Comparison of ENCODE assay signal across 9 mouse cellular contexts in the genomic region with DNA sequence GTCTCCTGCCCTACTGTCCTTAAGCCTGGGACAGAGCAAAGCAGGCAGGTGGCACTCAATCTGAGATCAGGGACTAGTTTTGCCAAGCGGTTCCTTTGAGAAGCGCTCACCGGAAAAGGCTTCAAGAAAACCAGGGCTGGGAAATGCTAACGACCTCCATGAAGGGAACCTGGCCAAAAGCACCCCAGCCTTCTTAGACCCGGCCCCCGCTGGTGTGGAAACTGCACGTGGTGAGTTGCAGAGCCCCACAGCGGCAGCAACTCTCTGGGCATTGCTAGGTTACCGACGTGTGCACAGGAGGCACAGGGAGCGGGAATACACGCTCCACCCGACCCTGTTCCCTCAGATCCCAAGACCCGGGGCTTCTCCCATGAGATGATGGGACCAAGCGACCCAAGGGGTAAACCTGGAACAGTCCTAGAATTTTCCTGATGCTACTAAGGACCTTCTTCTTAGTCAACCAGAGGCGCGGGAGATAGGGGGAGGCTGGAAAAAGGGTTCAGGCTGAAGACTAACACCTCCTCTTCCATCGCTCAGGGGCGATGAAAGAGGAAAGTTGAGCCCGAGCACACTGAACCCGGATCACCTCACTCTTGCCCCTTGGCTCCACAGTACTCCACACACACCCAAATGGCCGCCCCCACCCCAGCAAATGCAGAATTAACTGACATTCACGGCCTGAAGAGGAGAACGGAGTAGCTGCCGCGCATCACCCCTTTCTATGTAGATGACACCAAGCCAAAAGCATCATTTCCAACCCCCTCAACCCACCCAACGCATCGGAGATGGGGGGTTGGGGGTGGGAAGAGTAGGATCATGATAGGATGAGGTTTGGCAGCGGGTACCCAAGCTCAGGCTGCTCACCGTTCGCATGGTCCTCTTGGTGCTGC.
A peak's percentile ranks its signal among the peaks of the same experiment; 100 is the strongest.
DNase-seq lines count a peak whose midpoint lies in the region; ATAC-seq and TF ChIP-seq lines count a peak whose summit lies in the region.
"Had no signal": no experiment of that assay in that cellular context is flagged by ENCODE, and none has a peak within 500 bp of the region (broad histone marks: within the 10 kb centered on the region; RNA-seq: fewer than 3 reads in every experiment).

No protein-coding gene starts in this region.

- H3K27me3 ChIP-seq in spleen, adult 2 months (ENCODE audit: control insufficient read depth, insufficient read depth, low read length) = peaks cover 10% of the 10 kb centered on the region
- peaks cover 14% of the 10 kb centered on the region; the same call in 1 of the 2 replicates for H3K27me3 ChIP-seq in heart, embryonic 16.5 days (ENCODE audit: control insufficient read depth, insufficient read depth, low read length)
- H3K27me3 ChIP-seq in midbrain, embryonic 12.5 days = peaks cover 43% of the 10 kb centered on the region

- WGBS in spleen, adult 2 months = 14% methylated on average over 31 of the region's 31 CpGs
- WGBS in heart, embryonic 16.5 days = 3% methylated on average over 31 of the region's 31 CpGs
- 1% methylated on average over 31 of the region's 31 CpGs for WGBS in midbrain, embryonic 12.5 days

- no peaks in the 10 kb centered on the region for H3K9me3 ChIP-seq in heart, embryonic 16.5 days (replicated peaks; ENCODE audit: control insufficient read depth, low read length)
- no peaks in the 10 kb centered on the region for H3K9me3 ChIP-seq in midbrain, embryonic 12.5 days

- H3K4me2 ChIP-seq in heart, embryonic 16.5 days (ENCODE audit: low read depth, low read length) = peak overlapping the region; percentile 94
- peak overlapping the region; percentile 83 for H3K4me2 ChIP-seq in midbrain, embryonic 12.5 days (replicated peaks)

- H3K36me3 ChIP-seq in spleen, adult 2 months (ENCODE audit: control insufficient read depth, insufficient read depth, low read length) = no peaks in the 10 kb centered on the region
- H3K36me3 ChIP-seq in heart, embryonic 16.5 days (ENCODE audit: control insufficient read depth, insufficient read depth) = no peaks in the 10 kb centered on the region
- H3K36me3 ChIP-seq in midbrain, embryonic 12.5 days = no peaks in the 10 kb centered on the region

- H3K9ac ChIP-seq in heart, embryonic 16.5 days (ENCODE audit: low read length) = peak overlapping the region; percentile 52
- peak overlapping the region; percentile 41 for H3K9ac ChIP-seq in midbrain, embryonic 12.5 days (replicated peaks)

- H3K27ac ChIP-seq in spleen, adult 2 months (ENCODE audit: insufficient read depth, low read length) = no peak overlapping the region
- no peak overlapping the region for H3K27ac ChIP-seq in heart, embryonic 16.5 days (ENCODE audit: low read length)
- H3K27ac ChIP-seq in midbrain, embryonic 12.5 days (replicated peaks) = no peak overlapping the region

- no peak for TF ChIP-seq CTCF in spleen, adult 2 months (IDR thresholded peaks at IDR 0.05; ENCODE audit: extremely low read depth, insufficient read depth, insufficient read length, insufficient replicate concordance)

- H3K4me1 ChIP-seq in spleen, adult 2 months (ENCODE audit: control insufficient read depth, insufficient read depth, insufficient read length) = peaks cover 7% of the 10 kb centered on the region
- H3K4me1 ChIP-seq in heart, embryonic 16.5 days (ENCODE audit: control insufficient read depth, insufficient read depth, low read length) = peaks cover 12% of the 10 kb centered on the region
- H3K4me1 ChIP-seq in midbrain, embryonic 12.5 days = peaks cover 15% of the 10 kb centered on the region

- peak overlapping the region; percentile 27; the same call in 1 of the 2 replicates for H3K4me3 ChIP-seq in spleen, adult 2 months (ENCODE audit: extremely low read depth, insufficient read depth, insufficient read length)
- H3K4me3 ChIP-seq in heart, embryonic 16.5 days (ENCODE audit: low read length) = peak overlapping the region; percentile 74
- peak overlapping the region; percentile 58 for H3K4me3 ChIP-seq in midbrain, embryonic 12.5 days
- H3K4me3 ChIP-seq: myocyte had no signal

- TF ChIP-seq POLR2A in spleen, adult 2 months (IDR thresholded peaks at IDR 0.05; ENCODE audit: low read depth, low read length) = no peak

- ATAC-seq in heart, embryonic 16.5 days (replicated peaks; ENCODE audit: extremely low read depth, insufficient read depth, low FRiP score) = no peak
- peak; percentile 32; the same call in 1 of the 2 replicates for ATAC-seq in midbrain, embryonic 12.5 days (ENCODE audit: low FRiP score, low read depth)
- no peak for ATAC-seq in megakaryocyte progenitor cell, adult 5-6 weeks (replicated peaks; ENCODE audit: poor library complexity)

- DNase-seq in spleen, adult 2 months (ENCODE audit: low read depth in 1 of 2, low spot score in 2 of 2) = no peak
- DNase-seq in spleen, postnatal 4 days (ENCODE audit: low spot score in 2 of 2) = no peak
- peak; percentile 67 to 75 for DNase-seq in cerebellum, postnatal 25 days
- peak; percentile 61 for DNase-seq in layer of hippocampus, adult 9-11 months
- DNase-seq in testis, postnatal 10 days (ENCODE audit: low spot score) = peak; percentile 53

Comparison
In these comparisons a context has a peak if more than half of its experiments do, and no peak if none do; other contexts are left out.
1. DNase-seq: peak in cerebellum, postnatal 25 days (2 of 2), layer of hippocampus, adult 9-11 months (single experiment) and testis, postnatal 10 days (single experiment); none in spleen, adult 2 months (0 of 2) and spleen, postnatal 4 days (0 of 2).
2. Peak in every context shown above with its lines, with median percentiles within 50 percentile points of each other: H3K4me3 ChIP-seq.